In the genomic region with DNA sequence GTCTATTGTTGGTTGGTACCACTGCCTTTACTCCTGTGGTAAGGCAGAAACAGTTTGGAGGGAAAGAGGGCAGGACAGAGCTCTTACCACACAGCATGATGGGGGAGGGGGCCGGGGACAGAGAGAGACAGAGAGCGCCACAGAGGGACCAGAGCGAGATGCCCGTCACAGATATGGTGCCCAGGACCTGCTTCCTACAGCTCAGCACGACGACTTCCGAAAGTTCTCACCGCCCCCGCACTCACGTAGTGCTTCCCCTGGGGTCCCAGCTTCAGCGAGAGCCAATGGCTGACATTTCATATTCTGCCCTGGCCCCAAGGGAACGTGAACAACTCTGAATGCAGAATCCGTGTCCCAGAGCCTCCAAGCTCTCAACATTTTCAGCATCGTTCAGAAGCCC, we compare ENCODE assay signal across 9 mouse cellular contexts.
DNase-seq lines count a peak whose midpoint lies in the region; ATAC-seq lines count a peak whose summit lies in the region.
"Had no signal": no experiment of that assay in that cellular context is flagged by ENCODE, and none has a peak within 500 bp of the region (broad histone marks: within the 10 kb centered on the region; RNA-seq: fewer than 3 reads in every experiment).

No protein-coding gene starts in this region.

- H3K4me1 ChIP-seq in kidney, embryonic 15.5 days, result peaks cover 10% of the 10 kb centered on the region
- peaks cover 9% of the 10 kb centered on the region for H3K4me1 ChIP-seq in neural tube, embryonic 15.5 days

- no peak overlapping the region for H3K27ac ChIP-seq in kidney, embryonic 15.5 days
- H3K27ac ChIP-seq in neural tube, embryonic 15.5 days (replicated peaks), result no peak overlapping the region

- ATAC-seq in kidney, embryonic 15.5 days (replicated peaks; ENCODE audit: low FRiP score), result peak; percentile 41; the same call in 1 of the 2 replicates
- ATAC-seq in inflammation-experienced regulatory T-cells, adult 6 months, result peak; percentile 65
- ATAC-seq in neural tube, embryonic 15.5 days (ENCODE audit: low FRiP score), result no peak; the same call in 1 of the 2 replicates

- 19% methylated on average over 14 of the region's 14 CpGs for WGBS in kidney, embryonic 15.5 days
- WGBS in neural tube, embryonic 15.5 days, result 30% methylated on average over 14 of the region's 14 CpGs

- peak overlapping the region; percentile 60 for H3K4me2 ChIP-seq in kidney, embryonic 15.5 days
- peak overlapping the region; percentile 46 for H3K4me2 ChIP-seq in neural tube, embryonic 15.5 days

- peak overlapping the region; percentile 27 for H3K4me3 ChIP-seq in kidney, embryonic 15.5 days (replicated peaks)
- no peak overlapping the region for H3K4me3 ChIP-seq in neural tube, embryonic 15.5 days (replicated peaks)
- H3K4me3 ChIP-seq: erythroblast, embryonic 14.5 days had no signal

- H3K9me3 ChIP-seq in kidney, embryonic 15.5 days (replicated peaks), result no peaks in the 10 kb centered on the region
- H3K9me3 ChIP-seq in neural tube, embryonic 15.5 days (replicated peaks), result no peaks in the 10 kb centered on the region

- no peak for DNase-seq in kidney, adult 9 months
- DNase-seq in embryo, embryonic 11 days, result peak; percentile 35
- DNase-seq in cerebellum, postnatal 14 days, result no peak
- DNase-seq in cerebellum, adult 9-10 months, result no peak
- no peak for DNase-seq in retina, embryonic 14.5 days (ENCODE audit: low spot score)

- no peaks in the 10 kb centered on the region for H3K36me3 ChIP-seq in kidney, embryonic 15.5 days
- H3K36me3 ChIP-seq in neural tube, embryonic 15.5 days, result no peaks in the 10 kb centered on the region

- peaks cover 2% of the 10 kb centered on the region; the same call in 1 of the 2 replicates for H3K27me3 ChIP-seq in kidney, embryonic 15.5 days
- H3K27me3 ChIP-seq in neural tube, embryonic 15.5 days (replicated peaks), result no peaks in the 10 kb centered on the region

- no peak overlapping the region for H3K9ac ChIP-seq in kidney, embryonic 15.5 days
- H3K9ac ChIP-seq in neural tube, embryonic 15.5 days (replicated peaks), result no peak overlapping the region
